Mouse (Mus musculus) G1E (cell line): ENCODE results near the gene Tmem179b. TPM values are rescaled to one million over a fixed set of nuclear protein-coding genes. Genes with fewer than 3 reads are reported as not detected.

Experiments
- ATAC-seq: 2 replicates; pipeline ENCODE4 v1.8.0; 2016; ENCODE audit warnings: mild to moderate bottlenecking; ENCODE audit not compliant: insufficient number of reproducible peaks, poor library complexity, low FRiP score, severe bottlenecking; ENCODE audit errors: extremely low read depth
- DNase-seq: peaks from one replicate; pipeline ENCODE4 v3.0.0; 2012; ENCODE audit warnings: low spot score
- H3K27me3 ChIP-seq: 2 replicates; pipeline ENCODE4 v1.6.1; 2012; ENCODE audit warnings: mild to moderate bottlenecking, low read length, inconsistent platforms; ENCODE audit not compliant: insufficient read depth
- H3K36me3 ChIP-seq: replicated peaks from 2 replicates; pipeline ENCODE3; 2012; ENCODE audit warnings: mild to moderate bottlenecking, inconsistent platforms
- H3K4me1 ChIP-seq: 2 replicates; pipeline ENCODE4 v1.6.1; 2012; ENCODE audit warnings: low read depth, low read length, inconsistent platforms, mixed read lengths; ENCODE audit not compliant: insufficient read depth
- H3K4me3 ChIP-seq: 2 replicates; pipeline ENCODE4 v1.5.1; 2012; ENCODE audit warnings: low read depth, mild to moderate bottlenecking, inconsistent platforms, low read length, moderate library complexity, mixed read lengths
- H3K9me3 ChIP-seq: replicated peaks from 2 replicates; pipeline ENCODE4 v1.6.1; 2012; ENCODE audit warnings: inconsistent platforms
- CTCF ChIP-seq: IDR thresholded peaks from 2 replicates; pipeline ENCODE4 v1.5.1; 2012; ENCODE audit warnings: low read depth, low read length, inconsistent platforms, mixed read lengths
- GATA1 ChIP-seq: IDR thresholded peaks from 2 replicates; pipeline ENCODE4 v1.6.1; 2012; ENCODE audit warnings: borderline replicate concordance, low read length, inconsistent platforms, mixed read lengths
- GATA2 ChIP-seq: IDR thresholded peaks from 2 replicates; pipeline ENCODE4 v1.6.1; 2012; ENCODE audit warnings: low read depth, low read length, inconsistent platforms, borderline replicate concordance
- POLR2AphosphoS5 ChIP-seq: IDR thresholded peaks from 2 replicates; pipeline ENCODE4 v1.6.1; 2012; ENCODE audit warnings: low read depth, low read length, inconsistent platforms; ENCODE audit not compliant: insufficient replicate concordance
- TAL1 ChIP-seq: conservative IDR thresholded peaks from 2 replicates; pipeline ENCODE4 v1.6.1; 2012; ENCODE audit warnings: low read depth, low read length, inconsistent platforms, mixed read lengths
- polyA plus RNA-seq: library from polyadenylated mRNA; stranded (reverse); fragments of >175 nt; gene quantifications from 2 replicates; pipeline ENCODE4 v1.2.3, GENCODE M21; 2012
- total RNA-seq, 2 experiments: library from RNA; stranded (forward) in 1 of 2; stranded (reverse) in 1 of 2; fragments of 200-1000 nt in 1 of 2; fragments of >200 nt in 1 of 2; fragmentation: Nextera tagmentation in 1 of 2; gene quantifications; 2 replicates each; pipeline ENCODE4 v1.2.3; 2014 to 2017

Tmem179b gene
- total and polyA plus RNA-seq, 3 experiments: 90.2 to 138 (median 96.6) TPM

- ATAC-seq (no peak), DNase-seq (no peak)
- Histone ChIP-seq H3K4me1 (peaks cover 17% of the 10 kb centered on the region), H3K4me3 (peak overlapping the region; percentile 25; the same call in 1 of the 2 replicates), H3K27me3 (no peaks in the 10 kb centered on the region), H3K9me3 (no peaks in the 10 kb centered on the region), H3K36me3 (peaks cover 36% of the 10 kb centered on the region)
- no peak for TF ChIP-seq GATA2
- no peak for TF ChIP-seq CTCF
- TF ChIP-seq TAL1: no peak
- TF ChIP-seq POLR2AphosphoS5: no peak
- TF ChIP-seq GATA1: no peak
Measured at GRCm38 (mm10) chr19:8726609-8727390, 47.5 kb downstream of the Tmem179b start.

- no peak for ATAC-seq
- no peak for TF ChIP-seq GATA1
- no peak for TF ChIP-seq GATA2
- TF ChIP-seq POLR2AphosphoS5: no peak
- TF ChIP-seq CTCF: no peak
- no peak for TF ChIP-seq TAL1
- no peak for DNase-seq
- peak overlapping the region; percentile 89 for H3K4me3 ChIP-seq
- H3K9me3 ChIP-seq: no peaks in the 10 kb centered on the region
- H3K27me3 ChIP-seq: no peaks in the 10 kb centered on the region
- peaks cover 41% of the 10 kb centered on the region for H3K36me3 ChIP-seq
- H3K4me1 ChIP-seq: peaks cover 32% of the 10 kb centered on the region
Measured at GRCm38 (mm10) chr19:8725081-8725613, 49.1 kb downstream of the Tmem179b start.

GRCm38 (mm10) chr19:8724392-8724791, 49.9 kb downstream of the Tmem179b start:
- peak; percentile 66; the same call in 1 of the 2 replicates for TF ChIP-seq POLR2AphosphoS5
- TF ChIP-seq CTCF: no peak
- no peak for TF ChIP-seq GATA2
- TF ChIP-seq GATA1: no peak
- no peak for TF ChIP-seq TAL1
- Histone ChIP-seq H3K27me3 (no peaks in the 10 kb centered on the region), H3K4me3 (peak overlapping the region; percentile 89), H3K9me3 (no peaks in the 10 kb centered on the region), H3K36me3 (peaks cover 45% of the 10 kb centered on the region), H3K4me1 (peaks cover 38% of the 10 kb centered on the region)
- DNase-seq (no peak), ATAC-seq (no peak)

- Histone ChIP-seq H3K4me1 (peaks cover 41% of the 10 kb centered on the region), H3K4me3 (peak overlapping the region; percentile 89), H3K9me3 (no peaks in the 10 kb centered on the region), H3K27me3 (no peaks in the 10 kb centered on the region), H3K36me3 (peaks cover 45% of the 10 kb centered on the region)
- DNase-seq: no peak
- TF ChIP-seq GATA1 (no peak), CTCF (no peak), POLR2AphosphoS5 (peak; percentile 10; the same call in 1 of the 2 replicates), GATA2 (no peak)
- no peak for ATAC-seq
Measured at GRCm38 (mm10) chr19:8723574-8724346, 50.5 kb downstream of the Tmem179b start.

- Histone ChIP-seq H3K4me3 (peak within 1 kb of the TSS; percentile 89), H3K9me3 (no peaks in the 10 kb centered on the region), H3K27me3 (no peaks in the 10 kb centered on the region), H3K4me1 (peaks cover 47% of the 10 kb centered on the region), H3K36me3 (peaks cover 45% of the 10 kb centered on the region)
- TF ChIP-seq POLR2AphosphoS5: peak; percentile 96
- TF ChIP-seq GATA1: no peak
- TF ChIP-seq CTCF: no peak
- peak; percentile 75 for DNase-seq
- peak; percentile 85 for ATAC-seq
Measured at GRCm38 (mm10) chr19:8722907-8723573, 51.2 kb downstream of the Tmem179b start, which contains the start of gene Slc3a2. Gene Slc3a2, minus strand, starts transcription at chr19:8723369.

- DNase-seq (no peak), ATAC-seq (no peak)
- Histone ChIP-seq H3K27me3 (no peaks in the 10 kb centered on the region), H3K4me3 (peak overlapping the region; percentile 89), H3K4me1 (peaks cover 49% of the 10 kb centered on the region), H3K9me3 (no peaks in the 10 kb centered on the region), H3K36me3 (peaks cover 45% of the 10 kb centered on the region)
- no peak for TF ChIP-seq CTCF
- TF ChIP-seq GATA2: no peak
- no peak for TF ChIP-seq TAL1
- no peak for TF ChIP-seq GATA1
- no peak for TF ChIP-seq POLR2AphosphoS5
Measured at GRCm38 (mm10) chr19:8722559-8722906, 51.7 kb downstream of the Tmem179b start.

Other genes with a start within 250 kb of the Tmem179b start
Only the 20 nearest of the 33 such genes appear.
- not detected in 2 replicates for gene Chrm1, start 110.7 kb downstream of the Tmem179b start, total RNA-seq (2014; fragmentation: Nextera tagmentation)
- 0.06 and 0.11 TPM in 2 replicates for gene Chrm1, start 110.7 kb downstream of the Tmem179b start, total RNA-seq (2017)
- gene Chrm1, start 110.7 kb downstream of the Tmem179b start, polyA plus RNA-seq: 0.01 and 0.02 TPM in 2 replicates
- 288 and 317 TPM in 2 replicates for gene Slc3a2, start 51.1 kb downstream of the Tmem179b start, total RNA-seq (2014; fragmentation: Nextera tagmentation)
- 217 and 282 TPM in 2 replicates for gene Slc3a2, start 51.1 kb downstream of the Tmem179b start, total RNA-seq (2017)
- 232 and 240 TPM in 2 replicates for gene Slc3a2, start 51.1 kb downstream of the Tmem179b start, polyA plus RNA-seq
- gene Wdr74, start 38.6 kb downstream of the Tmem179b start, total RNA-seq (2014; fragmentation: Nextera tagmentation): 124 and 180 TPM in 2 replicates
- 75.0 and 135 TPM in 2 replicates for gene Wdr74, start 38.6 kb downstream of the Tmem179b start, total RNA-seq (2017)
- gene Wdr74, start 38.6 kb downstream of the Tmem179b start, polyA plus RNA-seq: 37.8 and 46.5 TPM in 2 replicates
- gene 1700092M07Rik, start 33.7 kb downstream of the Tmem179b start, total RNA-seq (2014; fragmentation: Nextera tagmentation): 2.5 and 5.3 TPM in 2 replicates
- 3.3 and 4.5 TPM in 2 replicates for gene 1700092M07Rik, start 33.7 kb downstream of the Tmem179b start, total RNA-seq (2017)
- gene 1700092M07Rik, start 33.7 kb downstream of the Tmem179b start, polyA plus RNA-seq: 0.81 and 0.99 TPM in 2 replicates
- gene Stx5a, start 33.1 kb downstream of the Tmem179b start, total RNA-seq (2014; fragmentation: Nextera tagmentation): 61.1 and 84.0 TPM in 2 replicates
- gene Stx5a, start 33.1 kb downstream of the Tmem179b start, total RNA-seq (2017): 62.8 and 73.2 TPM in 2 replicates
- gene Stx5a, start 33.1 kb downstream of the Tmem179b start, polyA plus RNA-seq: 12.9 and 13.2 TPM in 2 replicates
- gene Nxf1, start 17.4 kb downstream of the Tmem179b start, total RNA-seq (2014; fragmentation: Nextera tagmentation): 445 and 456 TPM in 2 replicates
- gene Nxf1, start 17.4 kb downstream of the Tmem179b start, total RNA-seq (2017): 175 and 184 TPM in 2 replicates
- 35.9 and 39.7 TPM in 2 replicates for gene Nxf1, start 17.4 kb downstream of the Tmem179b start, polyA plus RNA-seq
- 8.2 and 16.3 TPM in 2 replicates for gene Tmem223, start 3.5 kb downstream of the Tmem179b start, total RNA-seq (2014; fragmentation: Nextera tagmentation)
- 3.2 and 4.0 TPM in 2 replicates for gene Tmem223, start 3.5 kb downstream of the Tmem179b start, total RNA-seq (2017)
- gene Tmem223, start 3.5 kb downstream of the Tmem179b start, polyA plus RNA-seq: 6.1 and 8.7 TPM in 2 replicates
- gene Taf6l, start 11.9 kb upstream of the Tmem179b start, total RNA-seq (2014; fragmentation: Nextera tagmentation): 14.4 and 17.5 TPM in 2 replicates
- gene Taf6l, start 11.9 kb upstream of the Tmem179b start, total RNA-seq (2017): 17.0 and 21.0 TPM in 2 replicates
- 33.4 and 34.4 TPM in 2 replicates for gene Taf6l, start 11.9 kb upstream of the Tmem179b start, polyA plus RNA-seq
- gene Polr2g, start 24.1 kb upstream of the Tmem179b start, total RNA-seq (2014; fragmentation: Nextera tagmentation): 112 and 137 TPM in 2 replicates
- 104 and 122 TPM in 2 replicates for gene Polr2g, start 24.1 kb upstream of the Tmem179b start, total RNA-seq (2017)
- gene Polr2g, start 24.1 kb upstream of the Tmem179b start, polyA plus RNA-seq: 6.8 and 9.8 TPM in 2 replicates
- gene Zbtb3, start 28.1 kb upstream of the Tmem179b start, total RNA-seq (2014; fragmentation: Nextera tagmentation): 0.73 and 1.7 TPM in 2 replicates
- gene Zbtb3, start 28.1 kb upstream of the Tmem179b start, total RNA-seq (2017): 2.7 and 3.2 TPM in 2 replicates
- 1.7 and 1.8 TPM in 2 replicates for gene Zbtb3, start 28.1 kb upstream of the Tmem179b start, polyA plus RNA-seq
- 61.6 and 73.9 TPM in 2 replicates for gene Ttc9c, start 44.9 kb upstream of the Tmem179b start, total RNA-seq (2014; fragmentation: Nextera tagmentation)
- gene Ttc9c, start 44.9 kb upstream of the Tmem179b start, total RNA-seq (2017): 74.7 and 76.1 TPM in 2 replicates
- gene Ttc9c, start 44.9 kb upstream of the Tmem179b start, polyA plus RNA-seq: 4.7 and 6.9 TPM in 2 replicates
- 75.0 and 82.1 TPM in 2 replicates for gene Hnrnpul2, start 45.5 kb upstream of the Tmem179b start, total RNA-seq (2014; fragmentation: Nextera tagmentation)
- gene Hnrnpul2, start 45.5 kb upstream of the Tmem179b start, total RNA-seq (2017): 33.7 and 45.9 TPM in 2 replicates
- 114 and 136 TPM in 2 replicates for gene Hnrnpul2, start 45.5 kb upstream of the Tmem179b start, polyA plus RNA-seq
- gene AC129217.1, start 55.3 kb upstream of the Tmem179b start, total RNA-seq (2014; fragmentation: Nextera tagmentation): not detected in 2 replicates
- 3.4 and 3.7 TPM in 2 replicates for gene AC129217.1, start 55.3 kb upstream of the Tmem179b start, total RNA-seq (2017)
- 102 and 115 TPM in 2 replicates for gene AC129217.1, start 55.3 kb upstream of the Tmem179b start, polyA plus RNA-seq
- 17.0 and 20.5 TPM in 2 replicates for gene Bscl2, start 63.0 kb upstream of the Tmem179b start, total RNA-seq (2014; fragmentation: Nextera tagmentation)
- gene Bscl2, start 63.0 kb upstream of the Tmem179b start, total RNA-seq (2017): 5.5 and 6.6 TPM in 2 replicates
- gene Bscl2, start 63.0 kb upstream of the Tmem179b start, polyA plus RNA-seq: 6.5 and 9.0 TPM in 2 replicates
- not detected in 2 replicates for gene Gng3, start 64.7 kb upstream of the Tmem179b start, total RNA-seq (2014; fragmentation: Nextera tagmentation)
- 0.11 TPM in 1 of 2 replicates, not detected in the other for gene Gng3, start 64.7 kb upstream of the Tmem179b start, total RNA-seq (2017)
- not detected in 2 replicates for gene Gng3, start 64.7 kb upstream of the Tmem179b start, polyA plus RNA-seq
- gene Lrrn4cl, start 76.3 kb upstream of the Tmem179b start, total RNA-seq (2014; fragmentation: Nextera tagmentation): not detected in 2 replicates
- gene Lrrn4cl, start 76.3 kb upstream of the Tmem179b start, total RNA-seq (2017): 0.06 and 0.16 TPM in 2 replicates
- not detected in 2 replicates for gene Lrrn4cl, start 76.3 kb upstream of the Tmem179b start, polyA plus RNA-seq
- 101 and 102 TPM in 2 replicates for gene Ubxn1, start 97.0 kb upstream of the Tmem179b start, total RNA-seq (2014; fragmentation: Nextera tagmentation)
- 184 and 203 TPM in 2 replicates for gene Ubxn1, start 97.0 kb upstream of the Tmem179b start, total RNA-seq (2017)
- 233 and 309 TPM in 2 replicates for gene Ubxn1, start 97.0 kb upstream of the Tmem179b start, polyA plus RNA-seq
- 22.3 and 24.8 TPM in 2 replicates for gene Uqcc3, start 106.5 kb upstream of the Tmem179b start, total RNA-seq (2014; fragmentation: Nextera tagmentation)
- gene Uqcc3, start 106.5 kb upstream of the Tmem179b start, total RNA-seq (2017): 107 and 112 TPM in 2 replicates
- 39.6 and 41.1 TPM in 2 replicates for gene Uqcc3, start 106.5 kb upstream of the Tmem179b start, polyA plus RNA-seq
- 9.1 and 11.4 TPM in 2 replicates for gene Lbhd1, start 109.3 kb upstream of the Tmem179b start, total RNA-seq (2014; fragmentation: Nextera tagmentation)
- 14.8 and 18.1 TPM in 2 replicates for gene Lbhd1, start 109.3 kb upstream of the Tmem179b start, total RNA-seq (2017)
- gene Lbhd1, start 109.3 kb upstream of the Tmem179b start, polyA plus RNA-seq: 0.64 and 0.67 TPM in 2 replicates
- gene Gm49403, start 109.5 kb upstream of the Tmem179b start, total RNA-seq (2014; fragmentation: Nextera tagmentation): not detected in 2 replicates
- gene Gm49403, start 109.5 kb upstream of the Tmem179b start, total RNA-seq (2017): not detected in 2 replicates
- not detected in 2 replicates for gene Gm49403, start 109.5 kb upstream of the Tmem179b start, polyA plus RNA-seq